Mouse (Mus musculus) heart, adult 2 months (tissue): ENCODE measurements at regions not wholly inside any gene's neighbourhood (a gene's known extent, or its start where the extent isn't known, plus 50 kb on each side); places are given as distances from the start of the nearest gene placed in this dataset.

Source experiments
- DNase-seq, 2 experiments: peaks; one replicate each; pipeline ENCODE4 v3.0.0; 2021
- H3K27ac ChIP-seq: fragments of 200-600 bp; 2 replicates; pipeline ENCODE4 v1.8.1; 2022
- H3K27me3 ChIP-seq: fragments of 200-500 bp; 2 replicates; pipeline ENCODE4 v1.6.1; 2012; ENCODE audit warnings: mild to moderate bottlenecking, low read length, inconsistent platforms, mixed read lengths; ENCODE audit not compliant: control insufficient read depth, insufficient read depth
- H3K36me3 ChIP-seq: fragments of 200-500 bp; 2 replicates; pipeline ENCODE4 v1.6.1; 2012; ENCODE audit warnings: low read length, inconsistent platforms; ENCODE audit not compliant: control insufficient read depth, insufficient read depth
- H3K4me1 ChIP-seq: fragments of 200-500 bp; 2 replicates; pipeline ENCODE4 v1.6.1; 2011; ENCODE audit warnings: low read length; ENCODE audit not compliant: control insufficient read depth, insufficient read depth
- H3K4me3 ChIP-seq: fragments of 200-600 bp; 2 replicates; pipeline ENCODE4 v1.8.1; 2022
- H3K79me2 ChIP-seq: fragments of 200-500 bp; replicated peaks from 2 replicates; pipeline ENCODE4 v1.6.1; 2012; ENCODE audit warnings: mild to moderate bottlenecking, inconsistent platforms, low read length, moderate library complexity, mixed read lengths; ENCODE audit not compliant: control insufficient read depth, insufficient read depth
- H3K9ac ChIP-seq: fragments of 200-500 bp; 2 replicates; pipeline ENCODE4 v1.6.1; 2012; ENCODE audit warnings: low read depth, mild to moderate bottlenecking, control low read depth, inconsistent platforms, low read length, mixed read lengths
- CTCF ChIP-seq: fragments of 200-600 bp; IDR thresholded peaks from 2 replicates; pipeline ENCODE4 v1.8.1; 2022; ENCODE audit warnings: antibody characterized with exemption, mild to moderate bottlenecking, moderate library complexity
- EP300 ChIP-seq: fragments of 200-500 bp; IDR thresholded peaks from 2 replicates; pipeline ENCODE4 v1.6.1; 2011; ENCODE audit warnings: low read depth, low read length, control low read depth; ENCODE audit not compliant: insufficient read depth
- POLR2A ChIP-seq: fragments of 200-500 bp; IDR thresholded peaks from 2 replicates; pipeline ENCODE4 v1.6.1; 2011; ENCODE audit warnings: mild to moderate bottlenecking, low read depth, low read length, control low read depth; ENCODE audit not compliant: insufficient read depth
- WGBS: fragments of 180-500 bp; shearing (Covaris S2); methylation state at CpG from one replicate; pipeline ENCODE4 v1.1.7; 2018; 5-methylcytosine and 5-hydroxymethylcytosine counted together
- intact Hi-C: fragments of 180-260 bp; cut with DNase I; formaldehyde crosslinking; loops from one replicate; pipeline ENCODE4 v1.15.1; 2025

DNA sequence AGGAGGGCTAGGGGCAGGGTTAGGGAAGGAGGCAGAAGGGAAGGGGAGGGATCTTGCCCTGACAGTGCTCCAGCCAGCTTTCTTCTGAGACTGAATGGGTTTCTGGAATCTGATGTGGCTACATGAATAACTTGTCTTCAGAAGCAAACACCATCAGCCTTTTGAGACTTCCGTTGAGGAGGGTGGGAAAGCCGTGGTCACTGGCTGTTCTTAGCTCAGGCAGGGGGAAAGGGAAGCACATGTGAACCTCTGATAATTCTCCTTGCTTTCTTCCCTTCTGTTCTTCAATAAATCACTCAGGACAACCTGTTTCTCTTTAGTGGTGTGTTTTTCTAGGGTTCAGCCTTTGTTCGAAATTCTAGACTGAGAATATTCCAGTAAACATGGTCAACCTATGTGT lies 148.9 kb downstream of the Bcl11a start:
- no peak overlapping the region for H3K4me3 ChIP-seq
- H3K36me3 ChIP-seq: no peaks in the 10 kb centered on the region
- intact Hi-C loops: no loop called here
- no peak for DNase-seq
- H3K4me1 ChIP-seq: no peaks in the 10 kb centered on the region
- H3K79me2 ChIP-seq: no peaks in the 10 kb centered on the region
- no peak for TF ChIP-seq EP300
- no peak for TF ChIP-seq CTCF
- TF ChIP-seq POLR2A: no peak
- 47% methylated on average over 3 of the region's 3 CpGs for WGBS
- no peak overlapping the region for H3K27ac ChIP-seq
- H3K27me3 ChIP-seq: no peaks in the 10 kb centered on the region
- no peak overlapping the region for H3K9ac ChIP-seq

DNA sequence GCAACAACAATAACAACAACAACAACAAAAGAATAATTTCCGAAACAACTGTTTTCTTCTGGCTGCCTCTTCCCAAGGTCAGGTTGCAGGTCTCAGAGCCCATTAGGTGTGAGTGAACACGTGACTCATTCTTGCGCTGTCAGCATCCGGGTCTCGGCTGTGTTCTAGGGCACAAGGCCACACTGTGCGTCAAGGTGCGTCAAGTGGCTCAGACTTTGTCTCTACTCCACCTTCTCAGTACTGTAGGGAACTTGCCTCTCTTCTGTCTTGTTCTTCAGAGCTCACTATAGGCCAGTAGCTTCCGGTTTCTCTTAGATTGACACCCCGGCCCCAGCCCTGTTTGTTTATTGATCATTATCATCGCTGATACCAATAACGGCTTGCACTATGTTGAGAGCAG lies 155.5 kb downstream of the Bcl11a start:
- no peak overlapping the region for H3K4me3 ChIP-seq

DNA sequence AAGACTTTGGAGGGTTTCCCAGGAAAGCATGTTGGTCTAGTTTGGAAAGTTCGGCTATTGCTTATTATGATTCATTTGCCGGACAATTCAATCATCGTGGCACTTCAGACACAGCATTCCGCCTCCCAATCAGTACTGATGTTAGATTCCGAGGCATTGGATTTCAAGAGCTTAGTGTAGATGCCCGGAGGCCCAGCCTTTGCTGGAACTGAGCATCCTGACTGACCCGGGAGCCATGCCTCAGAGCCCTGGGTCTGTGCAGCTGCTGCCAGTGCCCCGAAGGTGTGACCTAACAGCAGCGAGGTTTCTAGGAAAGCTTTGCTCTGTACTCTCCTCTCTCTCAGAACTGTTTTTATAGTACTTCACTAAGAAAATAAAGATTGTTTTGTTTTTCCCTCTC lies 156.0 kb downstream of the Bcl11a start:
- TF ChIP-seq POLR2A (no peak), CTCF (no peak), EP300 (no peak)
- 54% methylated on average over 9 of the region's 9 CpGs for WGBS
- Histone ChIP-seq H3K9ac (no peak overlapping the region), H3K4me1 (no peaks in the 10 kb centered on the region), H3K4me3 (no peak overlapping the region), H3K36me3 (no peaks in the 10 kb centered on the region), H3K27ac (no peak overlapping the region), H3K79me2 (no peaks in the 10 kb centered on the region), H3K27me3 (no peaks in the 10 kb centered on the region)
- no peak for DNase-seq
- intact Hi-C loops: no loop called here

More for the DNA sequence above, 155.5 kb downstream of the Bcl11a start:
- no peaks in the 10 kb centered on the region for H3K27me3 ChIP-seq
- H3K79me2 ChIP-seq: no peaks in the 10 kb centered on the region
- 75% methylated on average over 11 of the region's 11 CpGs for WGBS
- intact Hi-C loops: no loop called here
- no peak overlapping the region for H3K9ac ChIP-seq
- DNase-seq: no peak
- H3K36me3 ChIP-seq: no peaks in the 10 kb centered on the region
- no peak overlapping the region for H3K27ac ChIP-seq
- H3K4me1 ChIP-seq: no peaks in the 10 kb centered on the region
- TF ChIP-seq POLR2A (no peak), CTCF (no peak), EP300 (no peak)

DNA sequence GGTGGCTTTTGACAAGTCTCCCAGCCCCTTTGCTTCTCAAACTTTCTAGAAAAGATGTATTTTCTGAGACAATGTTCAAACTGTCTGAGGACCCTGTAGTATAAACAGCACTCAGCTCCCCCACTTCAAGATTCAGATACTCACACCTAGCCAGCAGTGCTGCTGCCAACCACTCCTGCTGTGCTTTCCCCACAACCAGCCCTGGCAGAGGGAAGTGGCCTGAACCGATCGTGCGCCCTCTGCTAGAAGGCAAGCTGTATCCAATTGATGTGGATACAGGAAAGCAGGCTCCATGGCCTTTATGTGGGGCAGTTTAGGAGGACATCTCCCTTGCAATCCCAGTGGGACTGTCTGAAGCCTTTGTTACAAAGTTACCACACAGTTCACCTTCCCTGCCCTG lies 156.6 kb downstream of the Bcl11a start:
- intact Hi-C loops: no loop called here
- Histone ChIP-seq H3K36me3 (no peaks in the 10 kb centered on the region), H3K27me3 (no peaks in the 10 kb centered on the region), H3K27ac (no peak overlapping the region), H3K9ac (no peak overlapping the region), H3K4me3 (no peak overlapping the region), H3K79me2 (no peaks in the 10 kb centered on the region), H3K4me1 (no peaks in the 10 kb centered on the region)
- no peak for DNase-seq
- TF ChIP-seq CTCF (no peak), POLR2A (no peak), EP300 (no peak)
- whole genome bisulfite sequencing: 52% methylated on average over 3 of the region's 3 CpGs

DNA sequence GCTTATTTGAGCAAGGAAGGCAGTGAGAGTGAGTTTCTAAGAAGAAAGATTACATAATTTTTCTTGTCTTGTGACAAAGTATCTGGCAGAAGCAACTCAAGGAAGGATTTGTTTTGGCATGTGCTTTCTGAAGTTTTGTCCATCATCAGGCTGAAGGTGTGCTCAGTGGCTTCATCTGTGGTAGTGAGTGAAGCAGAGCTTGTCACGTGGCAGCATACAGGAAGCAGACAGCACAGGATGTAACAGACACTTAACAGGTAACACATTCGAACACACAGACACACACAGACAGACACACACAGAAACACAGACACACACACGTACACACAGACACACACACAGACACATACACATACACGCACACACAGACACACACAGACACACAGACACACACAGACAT lies 157.5 kb downstream of the Bcl11a start:
- DNase-seq: no peak
- Histone ChIP-seq H3K4me1 (no peaks in the 10 kb centered on the region), H3K27me3 (no peaks in the 10 kb centered on the region), H3K27ac (no peak overlapping the region), H3K36me3 (no peaks in the 10 kb centered on the region), H3K4me3 (no peak overlapping the region), H3K9ac (no peak overlapping the region), H3K79me2 (no peaks in the 10 kb centered on the region)
- 67% methylated on average over 4 of the region's 4 CpGs for WGBS
- intact Hi-C loops: no loop called here
- no peak for TF ChIP-seq CTCF

DNA sequence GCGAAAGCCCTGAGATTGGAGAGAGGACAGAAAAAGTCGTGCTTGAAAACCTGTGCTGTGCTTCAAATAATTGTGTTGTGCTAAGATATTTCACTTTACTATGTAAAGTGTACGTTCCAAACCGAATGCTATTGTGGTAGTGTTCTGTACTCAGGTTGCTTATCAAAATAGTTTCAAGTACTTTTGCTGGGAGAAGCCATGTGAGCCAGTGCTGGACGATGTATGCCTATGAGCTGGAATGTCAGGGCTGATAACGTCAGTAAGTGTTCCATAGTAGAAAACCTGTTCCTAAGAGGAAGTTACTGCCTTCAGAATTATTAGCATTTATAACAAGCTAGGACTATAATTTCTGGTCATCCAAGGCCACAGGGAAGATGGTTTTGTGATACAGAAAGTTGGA lies 161.8 kb downstream of the Bcl11a start:
- intact Hi-C loops: loop anchor here (10.0 kb wide), 1 partner anchor 155 kb away; no protein-coding TSS in a partner anchor
- no peaks in the 10 kb centered on the region for H3K36me3 ChIP-seq
- no peak for DNase-seq
- no peak overlapping the region for H3K4me3 ChIP-seq
- no peak overlapping the region for H3K27ac ChIP-seq
- 41% methylated on average over 6 of the region's 6 CpGs for WGBS
- H3K4me1 ChIP-seq: no peaks in the 10 kb centered on the region
- no peaks in the 10 kb centered on the region for H3K27me3 ChIP-seq
- no peaks in the 10 kb centered on the region for H3K79me2 ChIP-seq
- H3K9ac ChIP-seq: no peak overlapping the region
- no peak for TF ChIP-seq POLR2A
- no peak for TF ChIP-seq EP300
- TF ChIP-seq CTCF: no peak
